Mouse (Mus musculus): ENCODE data around the gene Rlf. TPM values are rescaled to one million over a fixed set of nuclear protein-coding genes. Genes with fewer than 3 reads are reported as not detected.
A peak's percentile ranks its signal among the peaks of the same experiment; 100 is the strongest.
"Not testable (repeated sequence)": the region's sequence is repeated elsewhere in the genome, so short reads cannot be mapped to it uniquely, and the experiment has no call there.

The Rlf gene
- polyA plus RNA-seq, 1 experiment = 29.2 TPM

DNA sequence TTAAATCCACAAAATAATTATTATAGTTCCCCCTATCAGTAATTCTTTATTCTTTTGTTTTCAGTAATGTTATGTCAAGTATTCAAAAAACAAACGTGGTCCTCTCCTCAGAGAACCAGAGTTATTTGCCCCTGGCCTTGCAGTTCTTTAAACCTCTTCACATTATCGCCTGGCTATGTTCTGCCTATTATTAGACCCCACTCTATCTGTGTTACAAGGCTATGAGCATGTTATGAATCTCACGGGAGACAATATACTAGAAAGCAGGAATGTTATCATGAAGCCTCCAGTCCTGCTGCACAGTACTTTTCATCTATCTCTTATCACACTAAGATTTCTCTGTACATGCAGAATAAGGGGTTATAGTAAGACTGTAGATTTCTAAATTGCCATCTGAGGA is 35.2 kb downstream of the Rlf start:
- Histone ChIP-seq H3K27ac (ENCODE audit: insufficient read depth, low read length) (no peak overlapping the region), H3K4me3 (ENCODE audit: insufficient read depth, low read length) (no peak overlapping the region), H3K4me1 (ENCODE audit: control insufficient read depth, insufficient read depth, low read length) (no peaks in the 10 kb centered on the region)
- TF ChIP-seq CTCF (IDR thresholded peaks at IDR 0.05; ENCODE audit: borderline replicate concordance, insufficient read depth, low read length) (no peak), POLR2A (IDR thresholded peaks at IDR 0.05; ENCODE audit: low read depth, low read length) (no peak)

DNA sequence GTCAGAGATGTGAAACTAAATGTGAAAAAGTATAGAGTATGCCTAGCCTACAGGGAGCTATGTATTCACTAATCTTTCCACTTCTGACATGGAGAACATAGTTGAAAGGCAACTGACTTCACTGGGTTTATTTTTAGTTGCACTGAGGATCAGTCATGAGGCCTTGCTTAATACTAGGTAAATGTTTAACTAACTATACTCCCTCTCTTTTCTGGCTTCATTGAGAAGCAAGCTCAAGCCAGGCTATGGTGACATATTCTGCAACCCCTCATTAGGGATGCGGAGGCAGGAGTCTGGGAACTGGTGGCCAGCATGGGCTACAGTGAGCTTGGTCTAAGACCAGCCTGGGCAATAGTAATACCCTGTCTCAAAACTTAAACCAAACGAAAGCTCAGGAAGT is 47.2 kb downstream of the Rlf start:
- no peak overlapping the region for H3K4me3 ChIP-seq (ENCODE audit: insufficient read depth, low read length)
- no peak overlapping the region for H3K27ac ChIP-seq (ENCODE audit: insufficient read depth, low read length)
- TF ChIP-seq CTCF (IDR thresholded peaks at IDR 0.05; ENCODE audit: borderline replicate concordance, insufficient read depth, low read length) (no peak), POLR2A (IDR thresholded peaks at IDR 0.05; ENCODE audit: low read depth, low read length) (no peak)
- no peaks in the 10 kb centered on the region for H3K4me1 ChIP-seq (ENCODE audit: control insufficient read depth, insufficient read depth, low read length)

DNA sequence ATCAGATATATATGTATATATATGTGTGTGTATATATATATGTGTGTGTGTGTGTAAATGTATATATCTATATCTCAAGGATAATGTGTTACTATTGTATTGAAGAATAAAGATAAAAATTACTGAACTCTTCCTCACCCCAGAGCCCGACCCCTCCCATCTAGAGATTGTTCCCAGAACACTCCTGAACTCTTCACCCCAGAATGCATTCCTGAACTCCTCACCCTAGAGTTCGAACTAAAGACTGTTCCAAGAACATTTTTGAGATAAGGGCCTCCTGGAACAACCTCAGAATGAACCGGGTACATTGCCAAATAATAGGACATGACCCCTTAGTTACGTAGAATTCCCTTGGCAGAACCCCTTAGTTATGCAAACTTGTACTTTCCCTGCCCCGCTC is 48.2 kb downstream of the Rlf start:
- not testable (repeated sequence) for H3K27ac ChIP-seq (ENCODE audit: insufficient read depth, low read length); H3K4me1 ChIP-seq (ENCODE audit: control insufficient read depth, insufficient read depth, low read length); H3K4me3 ChIP-seq (ENCODE audit: insufficient read depth, low read length)

DNA sequence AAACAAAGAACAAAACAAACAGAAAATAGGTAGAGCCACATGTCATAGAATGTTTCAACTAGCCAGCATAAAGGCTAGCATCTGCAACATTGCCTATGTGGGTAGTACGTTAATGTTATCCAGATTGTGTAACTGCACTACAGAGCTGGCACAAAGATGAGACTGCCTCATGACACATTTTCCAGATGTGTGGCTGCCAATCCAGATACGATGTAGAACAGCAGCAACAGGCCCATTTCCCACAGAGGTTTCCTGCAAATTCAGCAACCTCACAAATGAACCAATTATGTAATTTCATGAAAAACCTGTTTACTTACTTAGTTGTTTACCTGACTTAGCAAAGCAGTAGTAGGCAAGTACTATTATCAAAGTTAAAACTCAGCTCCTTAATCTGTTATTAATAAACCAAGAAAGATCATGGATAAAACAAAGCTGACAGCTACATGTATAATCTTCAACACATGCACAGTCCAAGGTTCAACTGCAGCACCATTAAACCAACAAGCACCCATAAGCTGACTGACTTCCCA is 51.3 kb downstream of the Rlf start:
- TF ChIP-seq POLR2A (IDR thresholded peaks at IDR 0.05; ENCODE audit: low read depth, low read length) (no peak), CTCF (IDR thresholded peaks at IDR 0.05; ENCODE audit: borderline replicate concordance, insufficient read depth, low read length) (no peak)
- no peak overlapping the region for H3K27ac ChIP-seq (ENCODE audit: insufficient read depth, low read length)
- no peak overlapping the region for H3K4me3 ChIP-seq (ENCODE audit: insufficient read depth, low read length)
- no peaks in the 10 kb centered on the region for H3K4me1 ChIP-seq (ENCODE audit: control insufficient read depth, insufficient read depth, low read length)

DNA sequence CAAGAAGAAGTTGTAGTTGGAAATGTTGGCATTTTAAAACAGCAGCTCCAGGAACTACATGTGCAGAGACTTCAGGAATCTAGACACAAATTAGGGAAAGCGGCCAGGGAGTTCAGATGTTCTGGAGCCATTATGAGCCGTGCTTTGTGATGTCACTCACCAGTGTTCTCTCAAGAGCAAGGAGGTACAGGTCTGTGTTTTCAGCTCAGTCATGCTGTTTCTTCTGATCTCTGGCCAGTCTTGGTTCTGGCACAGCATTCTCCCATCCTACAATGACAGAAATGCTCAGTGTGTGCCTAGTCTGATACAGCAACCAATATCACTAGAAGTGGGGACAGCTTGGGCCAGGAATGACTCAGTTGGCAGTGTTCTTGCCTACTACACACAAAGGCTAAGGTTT is 105.8 kb downstream of the Rlf start, which contains the start of gene Tmco2:
Gene Tmco2, minus strand, starts transcription at position 101 of the 400 bp plus-strand sequence.
- Histone ChIP-seq H3K4me1 (ENCODE audit: control insufficient read depth, insufficient read depth, low read length) (no peaks in the 10 kb centered on the region), H3K27ac (ENCODE audit: insufficient read depth, low read length) (no peak within 1 kb of the TSS), H3K4me3 (ENCODE audit: insufficient read depth, low read length) (no peak within 1 kb of the TSS)
- TF ChIP-seq POLR2A (IDR thresholded peaks at IDR 0.05; ENCODE audit: low read depth, low read length) (no peak), CTCF (IDR thresholded peaks at IDR 0.05; ENCODE audit: borderline replicate concordance, insufficient read depth, low read length) (no peak)

DNA sequence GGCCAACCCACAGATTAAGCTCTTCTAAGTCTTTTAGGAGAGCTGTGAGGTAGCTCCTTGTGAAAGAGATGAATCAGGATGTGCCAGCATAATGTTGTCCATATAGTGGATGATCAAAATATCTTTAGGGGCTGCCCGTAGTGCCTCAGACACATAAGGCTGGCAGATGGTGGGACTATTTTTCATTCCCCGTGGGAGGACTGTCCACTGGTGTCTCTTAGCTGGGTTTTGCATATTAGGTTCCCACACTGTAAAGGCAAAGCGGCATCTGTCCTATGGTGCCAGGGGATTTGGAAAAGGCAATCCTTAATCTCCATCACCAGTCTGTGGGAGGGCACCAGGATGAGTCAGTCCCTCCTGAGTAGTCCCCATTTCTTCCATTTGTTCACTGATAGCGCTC is 111.6 kb downstream of the Rlf start:
- Histone ChIP-seq H3K27ac (ENCODE audit: insufficient read depth, low read length) (no peak overlapping the region), H3K4me1 (ENCODE audit: control insufficient read depth, insufficient read depth, low read length) (no peaks in the 10 kb centered on the region), H3K4me3 (ENCODE audit: insufficient read depth, low read length) (no peak overlapping the region)
- TF ChIP-seq CTCF (IDR thresholded peaks at IDR 0.05; ENCODE audit: borderline replicate concordance, insufficient read depth, low read length) = no peak
- no peak for TF ChIP-seq POLR2A (IDR thresholded peaks at IDR 0.05; ENCODE audit: low read depth, low read length)

DNA sequence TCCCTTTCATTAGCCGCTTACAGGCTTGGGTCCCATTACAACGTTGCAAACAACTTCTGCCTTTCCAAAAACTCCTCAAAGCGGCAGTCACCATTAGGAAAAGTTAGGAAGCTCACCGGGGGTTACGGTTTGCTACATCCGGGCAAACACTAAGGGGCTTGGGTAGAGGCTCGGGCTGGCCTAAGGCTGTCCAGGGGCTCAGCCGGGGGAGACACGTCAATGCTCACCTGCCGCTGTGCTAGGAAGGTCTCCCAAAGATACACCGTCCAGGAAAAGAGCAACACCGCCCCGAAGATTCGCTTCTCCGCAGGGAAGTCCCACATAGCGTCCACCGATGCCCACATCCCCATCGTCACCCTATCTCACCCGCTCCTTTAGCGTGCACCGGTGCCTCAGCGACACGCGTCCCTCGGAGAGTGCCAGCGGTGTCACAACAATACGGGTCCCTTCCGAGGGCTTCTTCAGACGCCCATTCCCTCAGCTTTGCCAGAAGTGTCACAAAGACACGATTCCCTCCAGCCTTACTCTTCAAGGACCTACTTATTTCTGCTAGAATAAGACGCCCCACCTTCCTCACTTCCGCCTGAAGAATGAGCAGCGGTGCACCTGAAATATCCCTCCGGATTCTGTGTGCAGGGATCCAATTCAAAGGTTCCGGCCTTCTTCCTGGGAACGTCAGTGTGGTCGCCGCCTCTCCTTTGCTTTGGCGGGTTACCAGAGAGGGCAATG is 117.1 kb downstream of the Rlf start, which contains the start of gene Zmpste24:
Gene Zmpste24, minus strand, starts transcription at position 592 of the 729 bp plus-strand sequence.
- Histone ChIP-seq H3K27ac (ENCODE audit: insufficient read depth, low read length) (peak within 1 kb of the TSS; percentile 27; the same call in 1 of the 2 replicates), H3K4me1 (ENCODE audit: control insufficient read depth, insufficient read depth, low read length) (no peaks in the 10 kb centered on the region), H3K4me3 (ENCODE audit: insufficient read depth, low read length) (peak within 1 kb of the TSS; percentile 58)
- TF ChIP-seq CTCF (IDR thresholded peaks at IDR 0.05; ENCODE audit: borderline replicate concordance, insufficient read depth, low read length) (no peak), POLR2A (IDR thresholded peaks at IDR 0.05; ENCODE audit: low read depth, low read length) (peak; percentile 73)

Other genes starting within 250 kb of the Rlf start
- gene Smap2, start 197.8 kb downstream of the Rlf start, polyA plus RNA-seq (2011; ENCODE audit: insufficient read length, low read depth, missing spikeins) = 31.7 and 35.5 TPM in 2 replicates
- 0.58 TPM in 1 of 2 replicates, not detected in the other for gene Col9a2, start 175.7 kb downstream of the Rlf start, polyA plus RNA-seq (2011; ENCODE audit: insufficient read length, low read depth, missing spikeins)
- 70.9 and 72.8 TPM in 2 replicates for gene Zmpste24, start 116.8 kb downstream of the Rlf start, polyA plus RNA-seq (2011; ENCODE audit: insufficient read length, low read depth, missing spikeins)
- gene Tmco2, start 105.9 kb downstream of the Rlf start, polyA plus RNA-seq (2011; ENCODE audit: insufficient read length, low read depth, missing spikeins) = not detected in 2 replicates
- gene Gm12888, start 109.8 kb upstream of the Rlf start, polyA plus RNA-seq (2011; ENCODE audit: insufficient read length, low read depth, missing spikeins) = not detected in 2 replicates
- gene Gm12886, start 208.0 kb upstream of the Rlf start, polyA plus RNA-seq (2011; ENCODE audit: insufficient read length, low read depth, missing spikeins) = not detected in 2 replicates